Mouse (Mus musculus) heart, postnatal 10 days (tissue): ENCODE data around the gene Mr1. TPM values are rescaled to one million over a fixed set of nuclear protein-coding genes. Genes with fewer than 3 reads are reported as not detected.
A peak's percentile ranks its signal among the peaks of the same experiment; 100 is the strongest.

Experiments used
- DNase-seq, 2 experiments: peaks; one replicate each; pipeline ENCODE4 v3.0.0; 2021
- intact Hi-C: fragments of 180-260 bp; cut with DNase I; formaldehyde crosslinking; loops from one replicate; pipeline ENCODE4 v1.15.1; 2025
- total RNA-seq, 2 experiments: library from RNA; stranded (reverse); gene quantifications; 2 replicates each; pipeline ENCODE4 v1.2.3; 2021

Mr1 gene
- total RNA-seq, 2 experiments from 2014 or later, result 8.9 to 11.9 TPM

GRCm38 (mm10) chr1:155097931-155098485 lies 48.6 kb downstream of the Mr1 start:
- DNase-seq, result peak; percentile 63 to 67
- intact Hi-C loops, result loop anchor here (1.0 to 5.0 kb wide), 5 partner anchors 15 to 114 kb away; partner anchors contain the start of gene Stx6

- intact Hi-C loops, result loop anchor here (5.0 kb wide), 2 partner anchors 40 to 115 kb away; no protein-coding TSS in a partner anchor
- no peak for DNase-seq
Measured at GRCm38 (mm10) chr1:155097354-155097753, 49.3 kb downstream of the Mr1 start.

GRCm38 (mm10) chr1:155096620-155097261 lies 49.9 kb downstream of the Mr1 start:
- intact Hi-C loops, result loop anchor here (5.0 kb wide), 2 partner anchors 41 to 116 kb away; no protein-coding TSS in a partner anchor
- DNase-seq, result no peak

- DNase-seq, result peak in 1 of 2 experiments; percentile 40
- intact Hi-C loops, result no loop called here
Measured at GRCm38 (mm10) chr1:155093971-155094707, 52.5 kb downstream of the Mr1 start.

GRCm38 (mm10) chr1:155093145-155093791 lies 53.3 kb downstream of the Mr1 start:
- peak; percentile 79 to 80 for DNase-seq

GRCm38 (mm10) chr1:155091842-155092800 lies 54.5 kb downstream of the Mr1 start:
- intact Hi-C loops, result no loop called here
- DNase-seq, result peak; percentile 73 to 75

More at GRCm38 (mm10) chr1:155093145-155093791, 53.3 kb downstream of the Mr1 start:
- intact Hi-C loops, result no loop called here

- intact Hi-C loops, result no loop called here
- DNase-seq, result peak; percentile 57 to 64
Measured at GRCm38 (mm10) chr1:155091374-155091841, 55.2 kb downstream of the Mr1 start.

GRCm38 (mm10) chr1:155090736-155091135 lies 55.9 kb downstream of the Mr1 start:
- intact Hi-C loops, result no loop called here
- no peak for DNase-seq

- intact Hi-C loops, result no loop called here
- DNase-seq, result no peak
Measured at GRCm38 (mm10) chr1:155090327-155090726, 56.3 kb downstream of the Mr1 start.

GRCm38 (mm10) chr1:155088847-155089603 lies 57.6 kb downstream of the Mr1 start:
- intact Hi-C loops, result no loop called here
- DNase-seq, result no peak

- DNase-seq, result no peak
- intact Hi-C loops, result no loop called here
Measured at GRCm38 (mm10) chr1:155088046-155088445, 58.6 kb downstream of the Mr1 start.

- DNase-seq, result no peak
- intact Hi-C loops, result no loop called here
Measured at GRCm38 (mm10) chr1:155086893-155087292, 59.7 kb downstream of the Mr1 start.

- DNase-seq, result no peak
- intact Hi-C loops, result no loop called here
Measured at GRCm38 (mm10) chr1:155086416-155086815, 60.2 kb downstream of the Mr1 start.

- intact Hi-C loops, result no loop called here
- DNase-seq, result no peak
Measured at GRCm38 (mm10) chr1:155084839-155085238, 61.8 kb downstream of the Mr1 start.

GRCm38 (mm10) chr1:155083271-155084265 lies 63.0 kb downstream of the Mr1 start:
- intact Hi-C loops, result loop anchor here (2.0 kb wide), 1 partner anchor 15 kb away; the partner anchor contains the start of gene Ier5
- DNase-seq, result peak; percentile 95 to 96

GRCm38 (mm10) chr1:155082965-155083268 lies 63.7 kb downstream of the Mr1 start:
- intact Hi-C loops, result loop anchor here (2.0 kb wide), 1 partner anchor 16 kb away; the partner anchor contains the start of gene Ier5
- DNase-seq, result peak in 1 of 2 experiments; percentile 71

- DNase-seq, result peak in 1 of 2 experiments; percentile 36
- intact Hi-C loops, result loop anchor here (2.0 kb wide), 1 partner anchor 16 kb away; the partner anchor contains the start of gene Ier5
Measured at GRCm38 (mm10) chr1:155082158-155082964, 64.3 kb downstream of the Mr1 start.
